Mouse (Mus musculus): ENCODE results near the gene Gm12695.

DNA sequence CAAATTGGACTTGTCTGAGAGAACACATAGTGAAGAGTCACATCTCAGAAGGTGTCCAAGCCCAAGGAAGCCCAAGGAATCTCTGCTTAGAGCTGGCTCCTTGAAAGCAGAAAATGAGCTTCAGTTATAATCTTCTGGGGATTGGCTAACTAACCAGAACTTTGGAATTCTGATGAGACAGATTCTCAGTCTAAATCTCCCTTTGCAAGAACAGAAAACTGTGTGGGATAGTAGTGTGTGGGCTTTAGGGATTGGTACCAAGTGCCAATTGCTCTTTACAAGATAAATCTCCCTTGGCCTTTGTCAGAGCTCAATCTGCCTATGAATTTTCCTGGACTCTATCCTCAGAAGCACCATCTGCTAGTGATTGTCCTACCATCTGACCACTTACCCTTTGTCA is 66.5 kb downstream of the Gm12695 start:
- TF ChIP-seq POLR2A (IDR thresholded peaks at IDR 0.05; ENCODE audit: extremely low read depth, insufficient read depth, low read length) (no peak), CTCF (IDR thresholded peaks at IDR 0.05; ENCODE audit: low read depth, low read length) (no peak)
